18 mouse cellular contexts compared by ENCODE assay signal in genomic region chr19:41906311-41907078, GRCm38 (mm10). TPM values are rescaled to one million over a fixed set of nuclear protein-coding genes. Genes with fewer than 3 reads are reported as not detected.
A peak's percentile ranks its signal among the peaks of the same experiment; 100 is the strongest.
DNase-seq lines count a peak whose midpoint lies in the region; ATAC-seq and TF ChIP-seq lines count a peak whose summit lies in the region.
"Had no signal": no experiment of that assay in that cellular context is flagged by ENCODE, and none has a peak within 500 bp of the region (broad histone marks: within the 10 kb centered on the region; RNA-seq: fewer than 3 reads in every experiment).

No protein-coding gene starts in this region.

- H3K36me3 ChIP-seq in erythroblast, embryonic 14.5 days (ENCODE audit: control insufficient read depth) = no peaks in the 10 kb centered on the region
- no peaks in the 10 kb centered on the region for H3K36me3 ChIP-seq in lung, embryonic 15.5 days
- H3K36me3 ChIP-seq in liver, embryonic 14.5 days (replicated peaks; ENCODE audit: control insufficient read depth, insufficient read depth, low read depth) = no peaks in the 10 kb centered on the region
- H3K36me3 ChIP-seq in stomach, embryonic 15.5 days = no peaks in the 10 kb centered on the region
- H3K36me3 ChIP-seq: embryonic facial prominence, embryonic 12.5 days; hindbrain, embryonic 15.5 days; neural tube, embryonic 12.5 days had no signal

- TF ChIP-seq EP300 in liver, embryonic 14.5 days (IDR thresholded peaks at IDR 0.05; ENCODE audit: low read depth) = peak; percentile 72

- no peak overlapping the region for H3K9ac ChIP-seq in lung, embryonic 15.5 days
- peak overlapping the region; percentile 41 for H3K9ac ChIP-seq in liver, embryonic 14.5 days (replicated peaks)
- no peak overlapping the region for H3K9ac ChIP-seq in stomach, embryonic 15.5 days
- H3K9ac ChIP-seq: embryonic facial prominence, embryonic 12.5 days; hindbrain, embryonic 15.5 days; neural tube, embryonic 12.5 days had no signal

- H3K4me2 ChIP-seq in lung, embryonic 15.5 days = no peak overlapping the region
- peak overlapping the region; percentile 56 for H3K4me2 ChIP-seq in liver, embryonic 14.5 days (ENCODE audit: low read depth)
- H3K4me2 ChIP-seq in stomach, embryonic 15.5 days = no peak overlapping the region
- H3K4me2 ChIP-seq: embryonic facial prominence, embryonic 12.5 days; hindbrain, embryonic 15.5 days; neural tube, embryonic 12.5 days had no signal

- 36% methylated on average over 6 of the region's 6 CpGs for WGBS in lung, embryonic 15.5 days
- WGBS in lung, adult 2 months = 45% methylated on average over 6 of the region's 6 CpGs
- WGBS in liver, embryonic 14.5 days (ENCODE audit: insufficient replicate concordance) = 19% methylated on average over 6 of the region's 6 CpGs
- WGBS in stomach, embryonic 15.5 days = 51% methylated on average over 6 of the region's 6 CpGs

- no peaks in the 10 kb centered on the region for H3K9me3 ChIP-seq in erythroblast, embryonic 14.5 days (ENCODE audit: control insufficient read depth, low read length)
- no peaks in the 10 kb centered on the region for H3K9me3 ChIP-seq in lung, embryonic 15.5 days
- H3K9me3 ChIP-seq in liver, embryonic 14.5 days (ENCODE audit: control insufficient read depth, low read length) = no peaks in the 10 kb centered on the region
- no peaks in the 10 kb centered on the region for H3K9me3 ChIP-seq in stomach, embryonic 15.5 days
- H3K9me3 ChIP-seq: embryonic facial prominence, embryonic 12.5 days; hindbrain, embryonic 15.5 days; neural tube, embryonic 12.5 days had no signal

- H3K27me3 ChIP-seq in erythroblast, embryonic 14.5 days (ENCODE audit: control insufficient read depth) = no peaks in the 10 kb centered on the region
- H3K27me3 ChIP-seq in lung, embryonic 15.5 days = no peaks in the 10 kb centered on the region
- no peaks in the 10 kb centered on the region for H3K27me3 ChIP-seq in liver, embryonic 14.5 days (ENCODE audit: control insufficient read depth, insufficient read depth, low read length)
- no peaks in the 10 kb centered on the region for H3K27me3 ChIP-seq in stomach, embryonic 15.5 days (replicated peaks)
- H3K27me3 ChIP-seq: embryonic facial prominence, embryonic 12.5 days; hindbrain, embryonic 15.5 days; neural tube, embryonic 12.5 days had no signal

- ATAC-seq in erythroblast, adult 5-6 weeks (replicated peaks; ENCODE audit: low FRiP score, poor library complexity, severe bottlenecking) = no peak
- no peak for ATAC-seq in lung, embryonic 15.5 days (ENCODE audit: borderline replicate concordance, extremely low read depth, low FRiP score, low TSS enrichment)
- ATAC-seq in liver, embryonic 14.5 days (ENCODE audit: insufficient read depth) = peak; percentile 78
- peak; percentile 16; the same call in 1 of the 2 replicates for ATAC-seq in stomach, embryonic 15.5 days (ENCODE audit: insufficient read depth, low FRiP score, low read depth)
- ATAC-seq: midbrain, embryonic 16.5 days had no signal

- peak overlapping the region; percentile 66 for H3K27ac ChIP-seq in lung, embryonic 15.5 days
- peak overlapping the region; percentile 72 for H3K27ac ChIP-seq in liver, embryonic 14.5 days
- H3K27ac ChIP-seq in stomach, embryonic 15.5 days = peak overlapping the region; percentile 54
- H3K27ac ChIP-seq: embryonic facial prominence, embryonic 12.5 days; hindbrain, embryonic 15.5 days; neural tube, embryonic 12.5 days had no signal

- H3K4me3 ChIP-seq in erythroblast, embryonic 14.5 days (replicated peaks) = peak overlapping the region; percentile 39
- no peak overlapping the region for H3K4me3 ChIP-seq in lung, embryonic 15.5 days
- H3K4me3 ChIP-seq in lung, adult 2 months (replicated peaks; ENCODE audit: extremely low read depth, low read depth, low read length) = no peak overlapping the region
- H3K4me3 ChIP-seq in liver, embryonic 14.5 days (ENCODE audit: insufficient read depth in 1 of 2, low read depth in 2 of 2, low read length in 2 of 2) = no peak overlapping the region
- H3K4me3 ChIP-seq in stomach, embryonic 15.5 days (replicated peaks) = no peak overlapping the region
- H3K4me3 ChIP-seq: embryonic facial prominence, embryonic 12.5 days; hindbrain, embryonic 15.5 days; neural tube, embryonic 12.5 days had no signal

- TF ChIP-seq POLR2A in lung, adult 2 months (IDR thresholded peaks at IDR 0.05; ENCODE audit: borderline replicate concordance, extremely low read depth, low read depth, low read length) = no peak

- TF ChIP-seq CTCF in lung, adult 2 months (IDR thresholded peaks at IDR 0.05; ENCODE audit: insufficient read depth, low read length) = no peak
- no peak for TF ChIP-seq CTCF in liver, embryonic 14.5 days (IDR thresholded peaks at IDR 0.05; ENCODE audit: low read depth)

- no peak for DNase-seq in lung, adult 2 months
- DNase-seq in liver, embryonic 14.5 days (ENCODE audit: low read depth in 3 of 3, low spot score in 3 of 3) = peak in 2 of 3 experiments; percentile 37 to 50
- DNase-seq in gastrocnemius, postnatal 4 days (ENCODE audit: low spot score in 2 of 2) = no peak
- no peak for DNase-seq in spleen, postnatal 14 days (ENCODE audit: low spot score in 2 of 2)
- DNase-seq: cerebellum, adult 18-20 months; heart, adult 11 months; layer of hippocampus, postnatal 36 days; left cerebral cortex, postnatal 4 days; lung, postnatal 14 days; thymus, postnatal 25 days had no signal

- peaks cover 64% of the 10 kb centered on the region for H3K4me1 ChIP-seq in erythroblast, embryonic 14.5 days (ENCODE audit: control insufficient read depth)
- H3K4me1 ChIP-seq in lung, embryonic 15.5 days = peaks cover 31% of the 10 kb centered on the region
- no peaks in the 10 kb centered on the region for H3K4me1 ChIP-seq in lung, adult 2 months (ENCODE audit: control insufficient read depth, insufficient read depth, low read length)
- H3K4me1 ChIP-seq in liver, embryonic 14.5 days (replicated peaks; ENCODE audit: control insufficient read depth in 2 of 2, insufficient read depth in 2 of 2, low read length in 1 of 2) = peaks cover 23 to 32% of the 10 kb centered on the region in 2 experiments
- H3K4me1 ChIP-seq in stomach, embryonic 15.5 days = peaks cover 14% of the 10 kb centered on the region
- H3K4me1 ChIP-seq: embryonic facial prominence, embryonic 12.5 days; hindbrain, embryonic 15.5 days; neural tube, embryonic 12.5 days had no signal

RNA-seq across cellular contexts. Expression of gene Pgam1, which starts 5.2 kb away (rescaled TPM):
- polyA plus RNA-seq in erythroblast, embryonic 14.5 days (2012) = 6.9 and 7.3 TPM in 2 replicates
- total RNA-seq in erythroblast, adult 5-6 weeks (2015; ENCODE audit: low replicate concordance) = 154 and 190 TPM in 2 replicates
- total RNA-seq in erythroblast, adult 5-6 weeks (2017; ENCODE audit: low replicate concordance) = 58.1 and 69.4 TPM in 2 replicates
- 619 and 635 TPM in 2 replicates for polyA plus RNA-seq in lung, embryonic 15.5 days (2015; fragmentation: Nextera tagmentation; extraction: Ambion mirVana)
- polyA plus RNA-seq in lung, adult 2 months (2012; rRNA removed) = 123 and 169 TPM in 2 replicates
- polyA plus RNA-seq in liver, embryonic 14.5 days (2012; rRNA removed) = 100.0 and 123 TPM in 2 replicates
- polyA plus RNA-seq in liver, embryonic 14.5 days (2014; fragmentation: Nextera tagmentation; extraction: Ambion mirVana) = 172 and 190 TPM in 2 replicates
- polyA plus RNA-seq in stomach, embryonic 15.5 days (2015; fragmentation: Nextera tagmentation; extraction: Ambion mirVana) = 626 and 677 TPM in 2 replicates
- 10 to 100 TPM; 53.2 to 57.9 TPM for total RNA-seq in gastrocnemius, postnatal 4 days (2021)

RNA-seq across cellular contexts. Expression of gene Rrp12, which starts 10.5 kb away (rescaled TPM):
- polyA plus RNA-seq in erythroblast, embryonic 14.5 days (2012) = 1.1 TPM in 2 replicates
- total RNA-seq in erythroblast, adult 5-6 weeks (2015; ENCODE audit: low replicate concordance) = 0.63 and 2.9 TPM in 2 replicates
- 2.4 and 2.6 TPM in 2 replicates for total RNA-seq in erythroblast, adult 5-6 weeks (2017; ENCODE audit: low replicate concordance)
- polyA plus RNA-seq in lung, embryonic 15.5 days (2015; fragmentation: Nextera tagmentation; extraction: Ambion mirVana) = 13.7 and 13.8 TPM in 2 replicates
- 4.1 and 5.5 TPM in 2 replicates for polyA plus RNA-seq in lung, adult 2 months (2012; rRNA removed)
- 4.8 and 6.0 TPM in 2 replicates for polyA plus RNA-seq in liver, embryonic 14.5 days (2012; rRNA removed)
- 5.0 and 7.4 TPM in 2 replicates for polyA plus RNA-seq in liver, embryonic 14.5 days (2014; fragmentation: Nextera tagmentation; extraction: Ambion mirVana)
- polyA plus RNA-seq in stomach, embryonic 15.5 days (2015; fragmentation: Nextera tagmentation; extraction: Ambion mirVana) = 13.7 and 14.2 TPM in 2 replicates
- total RNA-seq in gastrocnemius, postnatal 4 days (2021) = 10 to 100 TPM; 21.1 to 22.4 TPM

RNA-seq across cellular contexts. Expression of gene Exosc1, which starts 26.7 kb away (rescaled TPM):
- 0.70 and 0.94 TPM in 2 replicates for polyA plus RNA-seq in erythroblast, embryonic 14.5 days (2012)
- 14.0 and 14.6 TPM in 2 replicates for total RNA-seq in erythroblast, adult 5-6 weeks (2015; ENCODE audit: low replicate concordance)
- total RNA-seq in erythroblast, adult 5-6 weeks (2017; ENCODE audit: low replicate concordance) = 12.8 and 14.1 TPM in 2 replicates
- 71.4 and 72.6 TPM in 2 replicates for polyA plus RNA-seq in lung, embryonic 15.5 days (2015; fragmentation: Nextera tagmentation; extraction: Ambion mirVana)
- 12.2 and 16.0 TPM in 2 replicates for polyA plus RNA-seq in lung, adult 2 months (2012; rRNA removed)
- 17.9 and 20.4 TPM in 2 replicates for polyA plus RNA-seq in liver, embryonic 14.5 days (2012; rRNA removed)
- polyA plus RNA-seq in liver, embryonic 14.5 days (2014; fragmentation: Nextera tagmentation; extraction: Ambion mirVana) = 38.8 and 40.1 TPM in 2 replicates
- 70.3 and 75.3 TPM in 2 replicates for polyA plus RNA-seq in stomach, embryonic 15.5 days (2015; fragmentation: Nextera tagmentation; extraction: Ambion mirVana)
- 10 to 100 TPM; 19.6 to 24.5 TPM for total RNA-seq in gastrocnemius, postnatal 4 days (2021)

RNA-seq across cellular contexts. Expression of gene Zdhhc16, which starts 26.8 kb away (rescaled TPM):
- polyA plus RNA-seq in erythroblast, embryonic 14.5 days (2012) = 3.1 and 3.2 TPM in 2 replicates
- 20.2 and 22.6 TPM in 2 replicates for total RNA-seq in erythroblast, adult 5-6 weeks (2015; ENCODE audit: low replicate concordance)
- 6.4 and 19.0 TPM in 2 replicates for total RNA-seq in erythroblast, adult 5-6 weeks (2017; ENCODE audit: low replicate concordance)
- polyA plus RNA-seq in lung, embryonic 15.5 days (2015; fragmentation: Nextera tagmentation; extraction: Ambion mirVana) = 88.1 and 96.2 TPM in 2 replicates
- polyA plus RNA-seq in lung, adult 2 months (2012; rRNA removed) = 67.4 and 91.5 TPM in 2 replicates
- 25.6 and 27.0 TPM in 2 replicates for polyA plus RNA-seq in liver, embryonic 14.5 days (2012; rRNA removed)
- polyA plus RNA-seq in liver, embryonic 14.5 days (2014; fragmentation: Nextera tagmentation; extraction: Ambion mirVana) = 25.9 and 28.5 TPM in 2 replicates
- polyA plus RNA-seq in stomach, embryonic 15.5 days (2015; fragmentation: Nextera tagmentation; extraction: Ambion mirVana) = 73.4 and 82.2 TPM in 2 replicates
- total RNA-seq in gastrocnemius, postnatal 4 days (2021) = 10 to 100 TPM; 36.0 to 36.5 TPM

RNA-seq across cellular contexts. Expression of gene Frat2, which starts 58.6 kb away (rescaled TPM):
- polyA plus RNA-seq in erythroblast, embryonic 14.5 days (2012) = 8.4 and 10.4 TPM in 2 replicates
- total RNA-seq in erythroblast, adult 5-6 weeks (2015; ENCODE audit: low replicate concordance) = 2.3 and 4.8 TPM in 2 replicates
- 3.6 and 11.0 TPM in 2 replicates for total RNA-seq in erythroblast, adult 5-6 weeks (2017; ENCODE audit: low replicate concordance)
- polyA plus RNA-seq in lung, embryonic 15.5 days (2015; fragmentation: Nextera tagmentation; extraction: Ambion mirVana) = 4.1 and 4.4 TPM in 2 replicates
- polyA plus RNA-seq in lung, adult 2 months (2012; rRNA removed) = 3.3 and 4.3 TPM in 2 replicates
- polyA plus RNA-seq in liver, embryonic 14.5 days (2012; rRNA removed) = 5.2 and 5.4 TPM in 2 replicates
- polyA plus RNA-seq in liver, embryonic 14.5 days (2014; fragmentation: Nextera tagmentation; extraction: Ambion mirVana) = 2.9 and 3.4 TPM in 2 replicates
- 6.9 and 9.0 TPM in 2 replicates for polyA plus RNA-seq in stomach, embryonic 15.5 days (2015; fragmentation: Nextera tagmentation; extraction: Ambion mirVana)
- total RNA-seq in gastrocnemius, postnatal 4 days (2021) = 10 to 100 TPM; 11.7 to 14.1 TPM

Comparison
In these comparisons a context has a peak if more than half of its experiments do, and no peak if none do; other contexts are left out.
1. ATAC-seq: peak in liver, embryonic 14.5 days (single experiment) and stomach, embryonic 15.5 days (single experiment); none in erythroblast, adult 5-6 weeks (single experiment) and lung, embryonic 15.5 days (single experiment).
2. DNase-seq: peak in liver, embryonic 14.5 days (2 of 3); none in lung, adult 2 months (single experiment), gastrocnemius, postnatal 4 days (0 of 2) and spleen, postnatal 14 days (0 of 2).
3. RNA of gene Pgam1, which starts 5.2 kb away (polyA plus RNA-seq): 626 to 677 TPM in stomach, embryonic 15.5 days, 619 to 635 TPM in lung, embryonic 15.5 days, 100.0 to 190 TPM in liver, embryonic 14.5 days and 123 to 169 TPM in lung, adult 2 months; 6.9 to 7.3 TPM in erythroblast, embryonic 14.5 days; every median in the first group is over 10 times any median in the second.
4. Peak in every context shown above with its lines, with median percentiles within 50 percentile points of each other: H3K27ac ChIP-seq.